Mouse (Mus musculus) forebrain, embryonic 16.5 days (tissue): ENCODE data around the gene Lin37. TPM values are rescaled to one million over a fixed set of nuclear protein-coding genes. Genes with fewer than 3 reads are reported as not detected.

Source experiments
- ATAC-seq: fragments of 200-750 bp; cut with Nextera tagmentation; 2 replicates; pipeline ENCODE4 v1.8.0; 2017; ENCODE audit warnings: mild to moderate bottlenecking, moderate library complexity
- H3K27ac ChIP-seq: fragments of 300-500 bp; sonication (generic); 2 replicates; pipeline ENCODE4 v1.5.1; 2014; ENCODE audit warnings: low read length, control low read depth
- H3K27me3 ChIP-seq: fragments of 300-500 bp; sonication (generic); replicated peaks from 2 replicates; pipeline ENCODE4 v1.6.1; 2014; ENCODE audit warnings: low read length; ENCODE audit not compliant: control insufficient read depth, insufficient read depth
- H3K36me3 ChIP-seq: fragments of 300-500 bp; sonication (generic); 2 replicates; pipeline ENCODE4 v1.6.1; 2014; ENCODE audit not compliant: control insufficient read depth, insufficient read depth
- H3K4me1 ChIP-seq: fragments of 300-500 bp; sonication (generic); replicated peaks from 2 replicates; pipeline ENCODE4 v1.6.1; 2014; ENCODE audit warnings: low read length; ENCODE audit not compliant: control insufficient read depth, insufficient read depth
- H3K4me2 ChIP-seq: fragments of 300-500 bp; sonication (generic); 2 replicates; pipeline ENCODE4 v1.6.1; 2014; ENCODE audit warnings: mild to moderate bottlenecking, low read length, control low read depth
- H3K4me3 ChIP-seq: fragments of 300-500 bp; sonication (generic); replicated peaks from 2 replicates; pipeline ENCODE4 v1.5.1; 2014; ENCODE audit warnings: mild to moderate bottlenecking, low read length, control low read depth
- H3K9ac ChIP-seq: fragments of 300-500 bp; sonication (generic); replicated peaks from 2 replicates; pipeline ENCODE4 v1.6.1; 2014; ENCODE audit warnings: low read depth, low read length, control low read depth
- H3K9me3 ChIP-seq: fragments of 300-500 bp; sonication (generic); 2 replicates; pipeline ENCODE4 v1.6.1; 2016; ENCODE audit warnings: low read length; ENCODE audit not compliant: control insufficient read depth
- WGBS: fragments of 180-500 bp; shearing (Covaris S2); extraction: QIAGEN DNeasy Blood & Tissue Kit; methylation state at CpG from one replicate; pipeline ENCODE4 v1.1.7; 2014; 5-methylcytosine and 5-hydroxymethylcytosine counted together
- polyA plus RNA-seq: library from polyadenylated mRNA; unstranded; fragments of >200 nt; fragmentation: Nextera tagmentation; extraction: Ambion mirVana; gene quantifications from 2 replicates; pipeline ENCODE4 v1.2.1, GENCODE M21; 2015

Lin37 gene
- polyA plus RNA-seq, 1 experiment from 2014 or later, result 52.9 TPM

GRCm38 (mm10) chr7:30567555-30567954, 7.9 kb upstream of the Lin37 start:
- 92% methylated on average over 11 of the region's 11 CpGs for WGBS
- no peak overlapping the region for H3K9ac ChIP-seq
- peaks cover 24% of the 10 kb centered on the region for H3K36me3 ChIP-seq
- ATAC-seq, result no peak
- no peak overlapping the region for H3K4me3 ChIP-seq
- H3K9me3 ChIP-seq, result no peaks in the 10 kb centered on the region
- no peak overlapping the region for H3K4me2 ChIP-seq
- H3K27me3 ChIP-seq, result no peaks in the 10 kb centered on the region
- no peak overlapping the region for H3K27ac ChIP-seq
- H3K4me1 ChIP-seq, result peaks cover 11% of the 10 kb centered on the region

- no peak for ATAC-seq
- H3K4me2 ChIP-seq, result no peak overlapping the region
- H3K4me3 ChIP-seq, result no peak overlapping the region
- peaks cover 16% of the 10 kb centered on the region for H3K4me1 ChIP-seq
- no peaks in the 10 kb centered on the region for H3K9me3 ChIP-seq
- peaks cover 22% of the 10 kb centered on the region for H3K36me3 ChIP-seq
- H3K27ac ChIP-seq, result no peak overlapping the region
- 92% methylated on average over 9 of the region's 9 CpGs for WGBS
- no peak overlapping the region for H3K9ac ChIP-seq
- H3K27me3 ChIP-seq, result no peaks in the 10 kb centered on the region
Measured at GRCm38 (mm10) chr7:30566033-30566432, 6.4 kb upstream of the Lin37 start.

GRCm38 (mm10) chr7:30564970-30565571, 5.4 kb upstream of the Lin37 start, which contains the start of gene Igflr1:
Gene Igflr1 (plus strand): TSS chr7:30565427.
- Histone ChIP-seq H3K4me3 (no peak within 1 kb of the TSS), H3K36me3 (peaks cover 16% of the 10 kb centered on the region), H3K4me2 (no peak within 1 kb of the TSS), H3K9ac (no peak within 1 kb of the TSS), H3K27me3 (no peaks in the 10 kb centered on the region), H3K9me3 (no peaks in the 10 kb centered on the region), H3K27ac (no peak within 1 kb of the TSS), H3K4me1 (peaks cover 16% of the 10 kb centered on the region)
- ATAC-seq, result no peak
- WGBS, result 97% methylated on average over 12 of the region's 12 CpGs

- Histone ChIP-seq H3K4me3 (peak overlapping the region; percentile 86), H3K4me1 (peaks cover 21% of the 10 kb centered on the region), H3K9me3 (no peaks in the 10 kb centered on the region), H3K27me3 (no peaks in the 10 kb centered on the region), H3K36me3 (peaks cover 4% of the 10 kb centered on the region), H3K4me2 (peak overlapping the region; percentile 71), H3K27ac (peak overlapping the region; percentile 92), H3K9ac (peak overlapping the region; percentile 83)
- 24% methylated on average over 6 of the region's 6 CpGs for WGBS
- no peak for ATAC-seq
Measured at GRCm38 (mm10) chr7:30563906-30564280, 4.3 kb upstream of the Lin37 start.

GRCm38 (mm10) chr7:30563117-30563905, 3.7 kb upstream of the Lin37 start, which contains the start of the genes U2af1l4, Gm49396 and Psenen:
Gene U2af1l4 (plus strand): TSS chr7:30563301.
Gene Gm49396 (plus strand): TSS chr7:30563344.
Gene Psenen (minus strand): TSS chr7:30563627.
- Histone ChIP-seq H3K9ac (peak within 1 kb of the TSS; percentile 83), H3K27me3 (no peaks in the 10 kb centered on the region), H3K4me3 (peak within 1 kb of the TSS; percentile 86), H3K36me3 (no peaks in the 10 kb centered on the region), H3K9me3 (no peaks in the 10 kb centered on the region), H3K4me1 (peaks cover 27% of the 10 kb centered on the region), H3K4me2 (peak within 1 kb of the TSS; percentile 71), H3K27ac (peak within 1 kb of the TSS; percentile 92)
- ATAC-seq, result peak; percentile 87
- under 1% methylated on average over 45 of the region's 45 CpGs for WGBS

GRCm38 (mm10) chr7:30562526-30563116, 3.0 kb upstream of the Lin37 start:
- peak overlapping the region; percentile 71 for H3K4me2 ChIP-seq
- 2% methylated on average over 27 of the region's 27 CpGs for WGBS
- ATAC-seq, result no peak
- peaks cover 33% of the 10 kb centered on the region for H3K4me1 ChIP-seq
- H3K27ac ChIP-seq, result peak overlapping the region; percentile 38
- H3K9me3 ChIP-seq, result no peaks in the 10 kb centered on the region
- H3K9ac ChIP-seq, result peak overlapping the region; percentile 53
- no peaks in the 10 kb centered on the region for H3K27me3 ChIP-seq
- peak overlapping the region; percentile 86 for H3K4me3 ChIP-seq
- 0 out of 2 replicates have a peak, but pooled peaks cover under 1% of the 10 kb centered on the region for H3K36me3 ChIP-seq

GRCm38 (mm10) chr7:30560296-30560695, 658 bp upstream of the Lin37 start:
- H3K9ac ChIP-seq, result no peak overlapping the region
- ATAC-seq, result no peak
- H3K4me2 ChIP-seq, result no peak overlapping the region
- 0 out of 2 replicates have a peak, but pooled peaks cover 15% of the 10 kb centered on the region for H3K36me3 ChIP-seq
- H3K27ac ChIP-seq, result no peak overlapping the region
- no peaks in the 10 kb centered on the region for H3K9me3 ChIP-seq
- no peak overlapping the region; the same call in 1 of the 2 replicates for H3K4me3 ChIP-seq
- no peaks in the 10 kb centered on the region for H3K27me3 ChIP-seq
- WGBS, result 77% methylated on average over 2 of the region's 2 CpGs
- peaks cover 33% of the 10 kb centered on the region for H3K4me1 ChIP-seq

GRCm38 (mm10) chr7:30558656-30559442, 789 bp downstream of the Lin37 start:
- H3K4me3 ChIP-seq, result peak overlapping the region; percentile 60
- no peaks in the 10 kb centered on the region for H3K27me3 ChIP-seq
- H3K4me1 ChIP-seq, result peaks cover 26% of the 10 kb centered on the region
- peak overlapping the region; percentile 82 for H3K4me2 ChIP-seq
- no peak for ATAC-seq
- 0 out of 2 replicates have a peak overlapping the region, but pooled peaks have one; percentile 16 for H3K27ac ChIP-seq
- 0 out of 2 replicates have a peak, but pooled peaks cover 15% of the 10 kb centered on the region for H3K36me3 ChIP-seq
- H3K9ac ChIP-seq, result peak overlapping the region; percentile 67
- WGBS, result 12% methylated on average over 12 of the region's 12 CpGs
- no peaks in the 10 kb centered on the region for H3K9me3 ChIP-seq
